Mouse (Mus musculus): ENCODE results near the gene Rtn4r. TPM values are rescaled to one million over a fixed set of nuclear protein-coding genes. Genes with fewer than 3 reads are reported as not detected.

Gene Rtn4r
- polyA plus RNA-seq, 1 experiment from 2014 or later: 3.2 TPM

GRCm38 (mm10) chr16:18128564-18128935 lies 1.1 kb downstream of the Rtn4r start:
- ATAC-seq (replicated peaks; ENCODE audit: low FRiP score): no peak
- Histone ChIP-seq H3K36me3 (ENCODE audit: control insufficient read depth, insufficient read depth, low read length) (no peaks in the 10 kb centered on the region), H3K27me3 (ENCODE audit: control insufficient read depth, insufficient read depth, low read length) (peaks cover 28% of the 10 kb centered on the region), H3K9ac (ENCODE audit: low read length) (no peak overlapping the region; the same call in 1 of the 2 replicates), H3K9me3 (ENCODE audit: control insufficient read depth, low read length) (no peaks in the 10 kb centered on the region), H3K4me3 (ENCODE audit: low read depth, low read length) (peak overlapping the region; percentile 68), H3K4me2 (ENCODE audit: low read depth, low read length, severe bottlenecking) (peak overlapping the region; percentile 97), H3K4me1 (replicated peaks; ENCODE audit: control insufficient read depth, insufficient read depth, low read length) (0 out of 2 replicates have a peak, but pooled peaks cover 1% of the 10 kb centered on the region), H3K27ac (ENCODE audit: low read depth, low read length) (no peak overlapping the region)
- 62% methylated on average over 6 of the region's 6 CpGs for WGBS
- DNase-seq (ENCODE audit: low spot score): no peak

DNA sequence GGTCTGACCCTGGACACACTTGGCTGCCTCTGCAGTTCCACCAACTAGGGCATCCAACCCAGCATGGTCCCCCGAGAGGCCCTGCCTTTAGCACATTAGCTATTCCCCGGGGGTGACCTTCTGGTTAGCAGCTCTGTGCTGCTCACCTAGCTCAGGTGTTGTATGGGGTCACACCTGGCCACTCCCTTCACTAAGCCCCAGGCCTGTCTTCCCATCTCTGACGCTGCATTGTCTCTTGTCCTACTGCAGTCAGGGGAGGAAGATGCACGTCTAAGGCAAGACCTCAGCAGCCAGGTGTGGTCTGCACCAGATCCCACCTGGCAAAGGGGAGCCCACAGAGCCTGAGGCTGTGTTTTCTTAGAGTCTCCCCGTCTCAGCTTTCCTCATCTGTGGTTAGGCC lies 2.0 kb downstream of the Rtn4r start:
- ATAC-seq (replicated peaks; ENCODE audit: low FRiP score) (no peak), DNase-seq (ENCODE audit: low spot score) (no peak)
- H3K27ac ChIP-seq (ENCODE audit: low read depth, low read length): no peak overlapping the region
- no peaks in the 10 kb centered on the region for H3K36me3 ChIP-seq (ENCODE audit: control insufficient read depth, insufficient read depth, low read length)
- H3K9me3 ChIP-seq (ENCODE audit: control insufficient read depth, low read length): no peaks in the 10 kb centered on the region
- 0 out of 2 replicates have a peak, but pooled peaks cover 1% of the 10 kb centered on the region for H3K4me1 ChIP-seq (replicated peaks; ENCODE audit: control insufficient read depth, insufficient read depth, low read length)
- no peak overlapping the region for H3K4me3 ChIP-seq (ENCODE audit: low read depth, low read length)
- 62% methylated on average over 5 of the region's 5 CpGs for WGBS
- H3K27me3 ChIP-seq (ENCODE audit: control insufficient read depth, insufficient read depth, low read length): peaks cover 28% of the 10 kb centered on the region
- no peak overlapping the region for H3K4me2 ChIP-seq (ENCODE audit: low read depth, low read length, severe bottlenecking)
- H3K9ac ChIP-seq (ENCODE audit: low read length): no peak overlapping the region

GRCm38 (mm10) chr16:18130288-18130687 lies 2.8 kb downstream of the Rtn4r start:
- no peak overlapping the region for H3K9ac ChIP-seq (ENCODE audit: low read length)
- WGBS: 65% methylated on average over 4 of the region's 4 CpGs

DNA sequence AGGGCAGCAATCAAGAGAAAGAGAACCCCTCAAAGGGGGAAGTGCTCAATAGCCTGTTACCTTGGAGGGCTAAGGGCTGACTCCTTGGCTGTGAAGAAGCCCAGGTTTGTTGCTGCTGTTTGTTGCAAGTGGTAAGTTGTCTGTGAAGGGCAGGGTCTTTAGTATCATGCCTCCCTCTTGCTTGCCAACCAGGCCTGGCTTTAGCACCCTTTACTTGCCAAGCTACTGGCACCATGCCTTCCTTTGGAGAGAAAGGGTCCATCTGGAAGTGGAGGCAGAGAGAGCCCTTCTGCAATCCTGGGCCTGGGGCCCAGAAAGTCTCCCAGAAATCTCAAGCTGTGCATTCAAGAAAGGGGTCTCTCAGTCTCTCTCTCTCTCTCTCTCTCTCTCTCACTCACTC lies 3.3 kb downstream of the Rtn4r start:
- DNase-seq (ENCODE audit: low spot score): no peak
- no peak overlapping the region for H3K27ac ChIP-seq (ENCODE audit: low read depth, low read length)
- H3K36me3 ChIP-seq (ENCODE audit: control insufficient read depth, insufficient read depth, low read length): no peaks in the 10 kb centered on the region
- H3K4me2 ChIP-seq (ENCODE audit: low read depth, low read length, severe bottlenecking): no peak overlapping the region
- peaks cover 28% of the 10 kb centered on the region for H3K27me3 ChIP-seq (ENCODE audit: control insufficient read depth, insufficient read depth, low read length)
- H3K4me1 ChIP-seq (replicated peaks; ENCODE audit: control insufficient read depth, insufficient read depth, low read length): 0 out of 2 replicates have a peak, but pooled peaks cover 1% of the 10 kb centered on the region
- H3K4me3 ChIP-seq (ENCODE audit: low read depth, low read length): no peak overlapping the region
- no peak for ATAC-seq (replicated peaks; ENCODE audit: low FRiP score)
- no peaks in the 10 kb centered on the region for H3K9me3 ChIP-seq (ENCODE audit: control insufficient read depth, low read length)
- H3K9ac ChIP-seq (ENCODE audit: low read length): no peak overlapping the region

More at GRCm38 (mm10) chr16:18130288-18130687, 2.8 kb downstream of the Rtn4r start:
- Histone ChIP-seq H3K36me3 (ENCODE audit: control insufficient read depth, insufficient read depth, low read length) (no peaks in the 10 kb centered on the region), H3K9me3 (ENCODE audit: control insufficient read depth, low read length) (no peaks in the 10 kb centered on the region), H3K27me3 (ENCODE audit: control insufficient read depth, insufficient read depth, low read length) (peaks cover 28% of the 10 kb centered on the region), H3K4me2 (ENCODE audit: low read depth, low read length, severe bottlenecking) (no peak overlapping the region), H3K4me1 (replicated peaks; ENCODE audit: control insufficient read depth, insufficient read depth, low read length) (0 out of 2 replicates have a peak, but pooled peaks cover 1% of the 10 kb centered on the region), H3K27ac (ENCODE audit: low read depth, low read length) (no peak overlapping the region), H3K4me3 (ENCODE audit: low read depth, low read length) (no peak overlapping the region)
- no peak for DNase-seq (ENCODE audit: low spot score)
- ATAC-seq (replicated peaks; ENCODE audit: low FRiP score): no peak

- DNase-seq (ENCODE audit: low spot score) (no peak), ATAC-seq (replicated peaks; ENCODE audit: low FRiP score) (no peak)
- Histone ChIP-seq H3K9me3 (ENCODE audit: control insufficient read depth, low read length) (no peaks in the 10 kb centered on the region), H3K4me3 (ENCODE audit: low read depth, low read length) (no peak overlapping the region), H3K27ac (ENCODE audit: low read depth, low read length) (no peak overlapping the region), H3K27me3 (ENCODE audit: control insufficient read depth, insufficient read depth, low read length) (peaks cover 24% of the 10 kb centered on the region), H3K4me2 (ENCODE audit: low read depth, low read length, severe bottlenecking) (no peak overlapping the region), H3K9ac (ENCODE audit: low read length) (no peak overlapping the region), H3K36me3 (ENCODE audit: control insufficient read depth, insufficient read depth, low read length) (no peaks in the 10 kb centered on the region), H3K4me1 (replicated peaks; ENCODE audit: control insufficient read depth, insufficient read depth, low read length) (0 out of 2 replicates have a peak, but pooled peaks cover 1% of the 10 kb centered on the region)
- 87% methylated on average over 11 of the region's 11 CpGs for WGBS
Observed at GRCm38 (mm10) chr16:18131245-18131939, 4.0 kb downstream of the Rtn4r start.

GRCm38 (mm10) chr16:18132026-18132425 lies 4.6 kb downstream of the Rtn4r start:
- Histone ChIP-seq H3K4me1 (replicated peaks; ENCODE audit: control insufficient read depth, insufficient read depth, low read length) (no peaks in the 10 kb centered on the region), H3K9ac (ENCODE audit: low read length) (no peak overlapping the region), H3K36me3 (ENCODE audit: control insufficient read depth, insufficient read depth, low read length) (no peaks in the 10 kb centered on the region), H3K4me2 (ENCODE audit: low read depth, low read length, severe bottlenecking) (no peak overlapping the region), H3K4me3 (ENCODE audit: low read depth, low read length) (no peak overlapping the region), H3K9me3 (ENCODE audit: control insufficient read depth, low read length) (no peaks in the 10 kb centered on the region), H3K27me3 (ENCODE audit: control insufficient read depth, insufficient read depth, low read length) (peaks cover 19% of the 10 kb centered on the region), H3K27ac (ENCODE audit: low read depth, low read length) (no peak overlapping the region)
- 64% methylated on average over 1 of the region's 1 CpGs for WGBS
- no peak for DNase-seq (ENCODE audit: low spot score)
- no peak for ATAC-seq (replicated peaks; ENCODE audit: low FRiP score)

DNA sequence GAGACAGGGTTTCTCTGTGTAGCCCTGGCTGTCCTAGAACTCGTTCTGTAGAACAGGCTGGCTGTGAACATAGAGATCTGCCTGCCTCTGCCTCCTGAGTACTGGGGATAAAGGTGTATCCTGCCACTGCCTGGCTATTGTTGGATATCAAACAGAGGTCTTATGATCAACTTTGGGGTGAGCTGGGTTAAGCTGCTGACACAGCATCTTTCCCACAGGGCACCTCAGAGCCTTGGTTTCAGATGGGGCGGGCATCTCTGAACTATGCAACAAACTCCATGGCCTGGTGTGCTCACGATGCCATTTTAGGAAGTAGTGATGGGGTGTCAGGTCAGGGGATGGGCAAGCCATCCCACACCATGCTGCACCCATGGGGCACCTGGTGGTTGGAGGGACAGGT lies 5.1 kb downstream of the Rtn4r start:
- Histone ChIP-seq H3K27me3 (ENCODE audit: control insufficient read depth, insufficient read depth, low read length) (peaks cover 16% of the 10 kb centered on the region), H3K36me3 (ENCODE audit: control insufficient read depth, insufficient read depth, low read length) (no peaks in the 10 kb centered on the region), H3K27ac (ENCODE audit: low read depth, low read length) (no peak overlapping the region), H3K9me3 (ENCODE audit: control insufficient read depth, low read length) (no peaks in the 10 kb centered on the region), H3K4me3 (ENCODE audit: low read depth, low read length) (no peak overlapping the region), H3K4me2 (ENCODE audit: low read depth, low read length, severe bottlenecking) (no peak overlapping the region), H3K4me1 (replicated peaks; ENCODE audit: control insufficient read depth, insufficient read depth, low read length) (no peaks in the 10 kb centered on the region), H3K9ac (ENCODE audit: low read length) (no peak overlapping the region)
- 75% methylated on average over 3 of the region's 3 CpGs for WGBS
- DNase-seq (ENCODE audit: low spot score) (no peak), ATAC-seq (replicated peaks; ENCODE audit: low FRiP score) (no peak)

- 92% methylated on average over 5 of the region's 5 CpGs for WGBS
- no peak overlapping the region for H3K4me3 ChIP-seq (ENCODE audit: low read depth, low read length)
- ATAC-seq (replicated peaks; ENCODE audit: low FRiP score) (no peak), DNase-seq (ENCODE audit: low spot score) (no peak)
- no peaks in the 10 kb centered on the region for H3K4me1 ChIP-seq (replicated peaks; ENCODE audit: control insufficient read depth, insufficient read depth, low read length)
- H3K36me3 ChIP-seq (ENCODE audit: control insufficient read depth, insufficient read depth, low read length): no peaks in the 10 kb centered on the region
- H3K4me2 ChIP-seq (ENCODE audit: low read depth, low read length, severe bottlenecking): no peak overlapping the region
- H3K27me3 ChIP-seq (ENCODE audit: control insufficient read depth, insufficient read depth, low read length): peaks cover 11% of the 10 kb centered on the region
- H3K9me3 ChIP-seq (ENCODE audit: control insufficient read depth, low read length): no peaks in the 10 kb centered on the region
- H3K9ac ChIP-seq (ENCODE audit: low read length): no peak overlapping the region
- H3K27ac ChIP-seq (ENCODE audit: low read depth, low read length): no peak overlapping the region
Observed at GRCm38 (mm10) chr16:18133133-18133920, 5.9 kb downstream of the Rtn4r start.
